Mouse (Mus musculus) MN1 (cell line): ENCODE measurements around the gene Ccdc154.

ENCODE experiments used
- DNase-seq: peaks from one replicate; pipeline ENCODE4 v3.0.0-alpha.2; 2016; ENCODE audit warnings: low spot score

Gene Ccdc154

DNA sequence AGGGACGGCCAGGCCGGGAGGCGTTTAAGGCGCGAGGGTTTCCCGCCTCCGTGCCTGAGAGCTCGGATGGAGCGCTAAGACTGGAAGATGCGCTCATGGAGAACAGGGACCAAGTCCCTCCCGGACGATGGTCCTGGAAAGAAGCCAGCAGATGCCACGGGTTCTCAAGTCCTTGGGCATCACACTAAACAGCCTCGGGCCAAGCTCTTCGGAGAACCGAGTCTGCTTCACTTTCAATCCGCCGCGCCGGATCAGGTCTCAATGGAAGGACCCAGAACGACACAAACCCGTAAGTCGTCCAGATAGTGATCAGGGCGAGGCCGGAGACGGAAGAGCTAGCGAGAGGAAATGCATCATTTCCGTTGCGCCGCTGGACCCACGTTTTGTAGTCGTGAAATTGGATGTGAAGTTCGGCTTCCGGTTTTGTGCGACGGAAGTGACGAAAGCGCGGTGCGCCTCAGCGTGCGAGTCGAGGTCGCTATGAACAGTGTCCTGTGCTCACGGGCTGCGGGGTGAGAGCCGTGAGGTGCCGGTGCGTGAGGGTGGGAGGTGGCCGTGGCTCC is 21.9 kb downstream of the Ccdc154 start, which contains the start of gene BC003965:
BC003965 (plus strand) TSS at position 426 of the 563 bp plus-strand sequence.
- DNase-seq = peak; percentile 99

DNA sequence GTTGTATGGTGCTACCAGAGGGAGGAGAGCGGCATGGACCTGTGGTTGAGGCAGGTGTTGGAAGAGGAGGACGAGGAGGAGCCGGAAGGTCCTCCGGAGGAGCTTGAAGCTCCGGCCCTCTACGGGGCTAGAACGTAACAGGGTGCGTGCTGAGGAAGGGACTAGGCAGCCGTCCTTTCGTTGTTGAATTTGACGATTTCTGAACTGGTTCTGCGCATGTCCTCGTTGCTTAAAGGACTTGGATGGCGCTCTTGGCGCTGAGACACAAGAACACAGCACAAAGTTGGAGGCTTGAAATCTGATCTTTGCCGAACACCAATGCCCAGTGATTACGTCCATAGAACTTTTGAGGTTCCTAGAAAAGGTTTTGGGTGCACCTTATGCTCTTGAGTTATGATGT is 22.7 kb downstream of the Ccdc154 start:
- DNase-seq = peak; percentile 50

DNA sequence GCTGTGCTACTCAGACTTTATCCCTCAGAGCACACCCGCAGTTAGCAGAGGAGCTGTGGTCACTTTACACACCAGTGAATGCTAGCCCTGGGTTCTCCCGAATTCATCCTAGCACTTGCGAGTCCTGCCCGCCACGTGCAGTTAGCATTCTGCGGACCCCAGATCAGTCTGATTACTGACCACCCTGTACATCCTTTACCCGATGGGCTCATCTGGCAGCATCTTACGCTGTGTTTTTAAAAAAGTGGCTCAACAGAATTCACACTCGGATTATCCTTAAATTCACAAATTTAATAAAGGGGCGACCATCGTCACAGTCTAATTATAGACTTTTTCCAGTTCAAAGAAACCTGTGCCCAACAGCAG is 25.5 kb downstream of the Ccdc154 start:
- DNase-seq = no peak

DNA sequence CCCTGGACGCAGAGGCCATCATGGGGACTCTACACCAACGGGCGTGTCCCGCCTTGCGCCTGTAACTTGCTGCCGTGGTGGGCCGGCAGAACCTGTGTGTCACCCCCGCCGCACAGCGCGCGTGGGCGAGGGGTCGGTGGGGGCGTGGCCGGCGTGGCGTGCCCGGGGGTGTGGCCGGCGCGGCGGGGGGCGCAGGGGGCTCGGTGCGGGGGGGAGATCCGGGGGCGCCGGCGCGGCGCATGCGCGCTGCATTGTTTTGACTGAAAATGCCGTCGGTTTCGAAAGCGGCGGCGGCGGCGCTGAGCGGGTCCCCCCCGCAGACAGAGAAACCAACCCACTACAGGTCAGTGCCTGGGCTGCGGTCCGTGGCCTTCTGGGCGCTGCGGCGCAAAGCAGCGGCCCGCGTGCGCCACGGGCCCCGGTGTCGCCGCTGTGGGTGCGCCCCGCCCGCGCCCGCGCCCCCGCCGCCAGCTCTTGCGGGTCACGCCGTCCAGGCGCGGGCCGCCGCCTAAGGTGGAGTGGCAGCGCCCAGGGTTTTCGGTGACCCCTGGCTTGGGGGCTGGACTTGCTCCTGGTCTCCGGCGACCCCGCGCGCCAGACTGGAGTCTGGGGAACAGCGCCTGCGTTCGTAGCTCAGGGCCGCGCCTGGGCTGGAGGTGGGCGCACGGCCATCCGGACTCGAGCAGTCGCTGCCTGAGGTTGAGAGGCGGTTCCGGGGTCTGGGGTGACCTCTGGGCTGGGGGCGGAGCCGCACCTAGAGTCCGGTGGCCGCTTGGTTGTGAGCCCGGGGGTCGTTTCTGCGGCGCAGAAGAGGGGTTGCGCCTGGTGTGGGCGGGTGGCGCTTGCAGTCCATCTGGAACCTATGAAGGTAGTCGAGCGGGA is 26.1 kb downstream of the Ccdc154 start, which contains the start of gene Unkl:
Unkl (plus strand) TSS at position 248 of the 882 bp plus-strand sequence.
- peak; percentile 81 for DNase-seq

DNA sequence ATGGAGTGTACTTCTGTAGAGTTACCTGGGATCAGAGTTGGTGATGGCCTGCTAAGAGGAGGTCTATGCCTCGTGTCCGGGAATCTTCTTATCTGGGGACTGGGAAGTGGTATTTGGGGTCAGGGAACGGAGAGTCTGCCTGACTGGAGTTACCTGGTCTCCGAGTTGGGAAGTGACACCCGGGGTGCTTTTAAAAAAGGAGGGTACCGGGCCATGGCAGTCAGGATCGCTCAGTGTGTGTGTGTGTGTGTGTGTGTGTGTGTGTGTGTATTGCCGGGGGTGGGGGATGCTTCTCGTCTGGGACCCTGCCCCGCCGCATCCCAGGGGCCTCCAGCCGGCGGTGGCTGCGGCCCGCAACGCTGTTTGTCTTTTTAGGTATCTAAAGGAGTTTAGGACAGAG is 26.8 kb downstream of the Ccdc154 start:
- DNase-seq = no peak

DNA sequence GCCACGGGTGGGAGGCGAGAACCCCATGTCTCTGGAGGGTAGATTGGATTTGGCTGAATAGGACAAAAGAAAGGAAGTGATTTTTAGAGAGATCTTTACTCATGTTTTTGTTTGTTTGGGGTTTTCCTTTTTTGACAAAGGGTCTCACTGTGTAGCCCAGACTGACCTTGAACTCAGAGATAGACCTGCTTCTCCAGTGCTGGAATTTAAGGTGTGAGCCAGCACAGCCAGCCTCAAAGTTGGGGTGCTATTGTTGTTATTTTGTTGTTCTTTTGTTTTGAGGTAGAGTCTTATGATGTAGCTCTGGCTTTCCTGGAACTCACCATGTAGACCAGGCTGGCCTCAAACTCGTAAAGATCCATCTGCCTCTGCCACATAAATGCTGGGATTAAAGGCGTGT is 40.1 kb downstream of the Ccdc154 start:
- DNase-seq = no peak

DNA sequence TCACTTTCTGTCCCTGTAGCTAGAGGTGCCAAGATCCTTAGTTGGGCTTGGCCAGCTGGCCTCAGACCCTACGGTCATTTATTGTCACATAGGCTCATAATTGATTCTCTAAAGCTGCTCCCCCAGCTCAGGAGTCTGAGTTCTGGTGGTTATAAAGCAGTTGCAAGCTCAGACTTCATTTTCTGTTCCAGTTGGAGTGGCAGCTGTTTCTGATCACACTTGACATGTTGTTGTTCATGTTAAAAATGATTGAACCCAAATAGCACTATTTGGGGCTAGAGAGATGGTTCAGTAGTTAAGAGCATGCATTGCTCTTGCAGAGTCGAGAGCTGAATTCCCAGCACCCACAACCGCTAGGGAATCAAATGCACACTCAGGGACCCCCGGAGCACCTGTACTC is 47.7 kb downstream of the Ccdc154 start:
- DNase-seq = no peak

DNA sequence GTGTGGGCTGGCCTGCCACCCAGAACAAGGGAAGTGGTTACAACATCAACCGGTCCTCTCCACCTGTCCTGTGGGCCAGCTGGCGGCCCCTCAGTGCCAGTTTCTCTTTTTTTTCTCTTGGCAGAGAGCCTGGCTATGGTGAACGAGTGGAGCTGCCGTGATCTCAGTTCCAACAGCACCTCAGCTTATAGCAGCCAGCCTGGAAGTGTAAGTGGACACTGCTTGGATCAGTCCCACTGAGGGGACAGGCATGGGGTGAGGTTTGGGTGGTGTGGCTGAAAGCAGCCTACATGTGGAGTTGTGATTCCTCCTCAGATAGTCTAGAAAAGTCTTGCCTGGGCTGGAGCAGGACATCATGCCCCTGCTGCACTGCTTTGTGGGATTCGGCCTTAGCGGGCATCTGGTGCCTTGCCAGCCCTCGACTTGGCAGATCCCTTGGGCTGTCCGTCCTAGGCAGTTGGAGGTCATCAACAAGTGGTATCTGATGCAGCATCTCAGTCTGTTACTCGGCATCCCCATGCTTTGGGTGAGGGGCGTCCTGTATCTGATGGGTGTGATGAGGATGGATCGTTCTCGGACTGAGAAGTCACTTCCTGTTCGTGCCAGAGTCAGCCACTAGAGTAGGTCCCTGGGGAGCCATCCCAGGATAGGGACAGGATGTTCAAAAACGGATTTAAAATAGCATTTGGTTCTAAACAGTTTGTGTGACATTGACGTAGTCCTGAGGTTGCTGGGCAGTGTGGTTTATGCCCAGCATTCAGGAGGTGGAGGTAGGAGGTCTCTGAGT is 48.6 kb downstream of the Ccdc154 start:
- peak; percentile 68 for DNase-seq

DNA sequence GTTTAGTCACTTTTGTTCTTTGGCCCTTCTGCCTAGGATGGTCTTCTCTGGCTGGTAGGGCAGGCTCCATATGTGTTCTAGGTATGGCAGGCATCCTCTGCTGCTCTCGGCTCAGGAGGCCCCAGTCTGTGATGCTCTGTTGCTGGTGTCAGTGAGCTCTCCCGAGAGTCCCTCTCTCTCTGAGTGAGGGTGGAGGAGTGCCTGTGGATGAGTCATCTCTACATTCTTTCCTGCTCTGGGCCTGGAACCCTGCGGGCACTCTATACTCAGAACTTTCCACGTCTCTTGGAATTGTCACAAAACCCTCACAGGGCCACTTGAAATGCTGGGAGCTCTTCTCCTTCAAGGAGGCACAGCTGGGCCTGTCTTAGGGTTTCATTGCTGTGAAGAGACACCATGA is 49.4 kb downstream of the Ccdc154 start:
- peak; percentile 66 for DNase-seq

DNA sequence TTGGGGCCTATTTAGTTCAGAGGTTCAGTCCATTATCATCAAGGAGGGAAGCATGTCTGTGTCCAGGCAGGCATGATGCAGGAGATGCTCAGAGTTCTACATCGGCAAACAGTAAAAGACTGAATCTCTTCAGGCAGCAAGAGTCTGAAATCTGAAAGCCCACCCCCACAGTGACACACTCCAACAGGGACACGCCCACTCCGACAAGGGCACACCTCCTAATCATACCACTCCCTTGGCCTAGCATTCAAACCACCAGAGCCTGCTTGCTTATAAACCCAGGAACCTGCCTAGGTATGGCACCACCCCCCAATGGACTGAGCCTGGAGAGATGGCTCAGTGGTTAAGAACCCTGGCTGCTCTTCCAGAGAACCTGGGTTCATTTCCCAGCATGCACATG is 53.2 kb downstream of the Ccdc154 start:
- DNase-seq = no peak

DNA sequence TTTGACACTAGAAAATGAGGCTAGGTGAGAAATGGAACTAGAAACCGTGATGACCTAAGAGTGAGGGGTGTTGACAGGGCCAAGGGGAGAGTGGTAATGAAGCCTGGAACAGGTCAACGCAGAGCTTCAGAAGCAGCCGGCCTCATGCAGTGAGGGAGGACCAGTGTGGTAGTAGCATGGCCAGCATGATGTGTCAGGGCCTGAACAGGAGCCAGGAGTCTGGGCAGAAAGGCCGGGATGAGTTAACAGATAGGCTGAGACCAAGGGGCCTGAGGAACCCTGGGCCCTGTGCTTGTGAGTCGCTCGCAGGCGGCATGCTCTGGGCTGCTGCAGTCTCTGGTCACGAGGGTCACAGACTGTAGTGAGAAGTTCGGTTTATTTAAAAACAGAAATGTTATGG is 56.7 kb downstream of the Ccdc154 start:
- DNase-seq = peak; percentile 73

DNA sequence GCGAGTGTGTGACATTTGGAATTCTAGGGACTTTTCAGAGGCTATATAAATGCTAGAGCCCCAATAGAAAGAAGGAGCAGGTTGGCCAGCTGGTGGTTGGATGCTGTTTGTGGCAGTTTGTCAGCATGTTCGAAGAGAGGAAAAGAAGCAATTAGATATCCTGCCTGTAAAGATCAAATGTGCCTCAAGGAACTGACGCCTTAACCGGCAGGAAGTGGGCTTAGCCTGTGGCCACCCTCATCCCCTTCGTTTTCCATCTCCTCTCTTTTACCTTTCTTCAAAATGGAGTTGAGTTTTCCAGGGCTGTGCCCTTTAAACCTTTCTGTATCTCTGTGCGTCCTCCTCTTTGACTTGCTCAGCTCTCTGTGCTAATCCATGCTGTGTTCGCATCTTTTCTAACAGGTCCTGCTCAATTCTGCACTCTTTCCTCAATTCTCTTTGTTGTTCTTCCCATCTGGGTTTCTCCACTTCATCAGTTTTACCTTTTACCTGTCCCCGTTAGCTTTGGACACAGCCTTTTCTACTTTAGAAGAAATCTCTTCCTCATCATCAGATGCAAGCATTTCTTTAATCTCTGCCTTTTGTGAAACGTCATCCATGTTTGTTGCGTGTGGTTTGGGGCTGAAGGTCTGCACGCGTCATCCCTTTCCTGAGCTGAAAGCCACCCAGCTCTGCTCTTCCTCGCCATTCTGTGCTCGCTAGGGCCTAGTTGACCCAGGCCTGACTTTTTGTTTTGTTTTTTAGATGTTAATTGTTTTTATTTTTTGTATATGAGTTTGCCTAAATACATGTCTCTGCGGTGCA is 57.4 kb downstream of the Ccdc154 start:
- no peak for DNase-seq

DNA sequence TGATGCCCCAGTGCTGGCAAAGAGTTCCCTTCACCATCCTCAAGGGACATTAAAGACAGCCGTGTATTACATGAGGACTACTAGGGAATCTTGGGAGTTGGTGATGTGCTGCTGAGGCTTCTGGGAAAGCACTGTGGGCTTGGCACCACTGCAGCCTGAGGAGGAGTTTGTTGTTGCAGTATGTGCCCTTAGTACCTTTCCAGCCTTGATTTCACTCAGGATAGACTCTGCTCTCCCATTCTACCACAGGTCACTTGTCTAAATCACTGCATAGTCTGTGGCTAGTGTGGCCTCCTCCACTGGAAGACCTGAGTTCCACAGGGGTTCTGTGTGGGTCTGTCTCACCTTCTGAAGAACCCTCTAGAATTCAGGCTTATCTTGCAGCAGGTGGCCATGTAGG is 58.5 kb downstream of the Ccdc154 start:
- no peak for DNase-seq
